Mouse (Mus musculus) hindbrain, embryonic 11.5 days (tissue): ENCODE results near the gene Rprd1b. TPM values are rescaled to one million over a fixed set of nuclear protein-coding genes. Genes with fewer than 3 reads are reported as not detected.

Experiments used
- ATAC-seq: fragments of 200-750 bp; cut with Nextera tagmentation; 2 replicates; pipeline ENCODE4 v1.8.0; 2017; ENCODE audit warnings: mild to moderate bottlenecking, moderate TSS enrichment, moderate library complexity; ENCODE audit not compliant: low FRiP score
- DNase-seq: peaks from one replicate; pipeline ENCODE4 v3.0.0-alpha.2; 2015; ENCODE audit warnings: low spot score
- H3K27ac ChIP-seq: fragments of 300-500 bp; sonication (generic); 2 replicates; pipeline ENCODE4 v1.5.1; 2014; ENCODE audit warnings: mild to moderate bottlenecking, low read depth, low read length
- H3K27me3 ChIP-seq: fragments of 300-500 bp; sonication (generic); 2 replicates; pipeline ENCODE4 v1.6.1; 2014; ENCODE audit warnings: mild to moderate bottlenecking, low read length, moderate library complexity, mixed read lengths; ENCODE audit not compliant: control insufficient read depth, insufficient read depth
- H3K36me3 ChIP-seq: fragments of 300-500 bp; sonication (generic); 2 replicates; pipeline ENCODE4 v1.6.1; 2014; ENCODE audit warnings: mild to moderate bottlenecking, low read length, moderate library complexity, mixed read lengths; ENCODE audit not compliant: control insufficient read depth, insufficient read depth
- H3K4me1 ChIP-seq: fragments of 300-500 bp; sonication (generic); replicated peaks from 2 replicates; pipeline ENCODE4 v1.6.1; 2014; ENCODE audit warnings: low read length, mixed read lengths; ENCODE audit not compliant: control insufficient read depth, insufficient read depth
- H3K4me2 ChIP-seq: fragments of 300-500 bp; sonication (generic); replicated peaks from 2 replicates; pipeline ENCODE4 v1.6.1; 2014; ENCODE audit warnings: mild to moderate bottlenecking, low read depth, low read length
- H3K4me3 ChIP-seq: fragments of 300-500 bp; sonication (generic); 2 replicates; pipeline ENCODE4 v1.5.1; 2014; ENCODE audit warnings: low read depth, low read length
- H3K9ac ChIP-seq: fragments of 300-500 bp; sonication (generic); 2 replicates; pipeline ENCODE4 v1.6.1; 2014; ENCODE audit warnings: low read depth, low read length
- H3K9me3 ChIP-seq: fragments of 300-500 bp; sonication (generic); 2 replicates; pipeline ENCODE4 v1.6.1; 2016; ENCODE audit warnings: low read length; ENCODE audit not compliant: control insufficient read depth
- WGBS: fragments of 180-500 bp; shearing (Covaris S2); extraction: QIAGEN DNeasy Blood & Tissue Kit; methylation state at CpG from one replicate; pipeline ENCODE4 v1.1.7; 2014; 5-methylcytosine and 5-hydroxymethylcytosine counted together
- polyA plus RNA-seq: library from polyadenylated mRNA; unstranded; fragments of >200 nt; fragmentation: Nextera tagmentation; extraction: Ambion mirVana; gene quantifications from 2 replicates; pipeline ENCODE4 v1.2.1, GENCODE M21; 2014

Gene Rprd1b
- 56.2 and 67.4 TPM in 2 replicates for polyA plus RNA-seq

GRCm38 (mm10) chr2:158028354-158028863 lies at the start of gene Rprd1b, which contains the start of gene Tti1:
Rprd1b (plus strand) TSS chr2:158028497.
Tti1 (minus strand) TSS chr2:158028433.
- ATAC-seq (peak; percentile 95), DNase-seq (peak; percentile 98)
- no peaks in the 10 kb centered on the region for H3K27me3 ChIP-seq
- H3K4me2 ChIP-seq = peak within 1 kb of the TSS; percentile 80
- H3K9me3 ChIP-seq = no peaks in the 10 kb centered on the region
- H3K36me3 ChIP-seq = no peaks in the 10 kb centered on the region
- peak within 1 kb of the TSS; percentile 84 for H3K4me3 ChIP-seq
- peak within 1 kb of the TSS; percentile 95 for H3K9ac ChIP-seq
- peak within 1 kb of the TSS; percentile 86 for H3K27ac ChIP-seq
- H3K4me1 ChIP-seq = peaks cover 4% of the 10 kb centered on the region
- WGBS = under 1% methylated on average over 52 of the region's 52 CpGs

GRCm38 (mm10) chr2:157979241-157979640 lies 49.1 kb upstream of the Rprd1b start:
- Histone ChIP-seq H3K4me3 (no peak overlapping the region), H3K4me1 (peaks cover 10% of the 10 kb centered on the region; the same call in 1 of the 2 replicates), H3K9me3 (no peaks in the 10 kb centered on the region), H3K4me2 (no peak overlapping the region), H3K27ac (no peak overlapping the region), H3K36me3 (no peaks in the 10 kb centered on the region; the same call in 1 of the 2 replicates), H3K27me3 (no peaks in the 10 kb centered on the region), H3K9ac (no peak overlapping the region)
- ATAC-seq (no peak), DNase-seq (no peak)
- 62% methylated on average over 5 of the region's 5 CpGs for WGBS

DNA sequence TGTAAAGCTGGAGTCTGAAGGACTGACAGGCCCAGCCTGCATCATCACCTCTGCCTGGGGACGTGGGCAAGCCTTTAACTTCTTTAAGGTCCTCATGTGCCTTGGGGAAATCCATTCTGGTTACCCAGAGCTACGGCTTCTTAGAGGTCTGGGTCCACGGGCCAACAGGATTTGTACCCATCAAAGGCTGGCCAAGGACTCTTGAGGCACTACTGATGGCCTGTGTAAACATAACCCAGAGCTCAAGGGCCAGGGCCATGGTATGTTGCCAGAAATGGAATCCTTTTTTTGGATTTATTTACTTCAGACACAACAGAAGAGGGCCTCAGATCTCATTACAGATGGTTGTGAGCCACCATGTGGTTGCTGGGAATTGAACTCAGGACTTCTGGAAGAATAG lies 45.6 kb upstream of the Rprd1b start:
- Histone ChIP-seq H3K4me3 (no peak overlapping the region), H3K9me3 (no peaks in the 10 kb centered on the region), H3K27ac (no peak overlapping the region), H3K4me1 (no peaks in the 10 kb centered on the region; the same call in 1 of the 2 replicates), H3K27me3 (no peaks in the 10 kb centered on the region), H3K4me2 (no peak overlapping the region), H3K9ac (no peak overlapping the region), H3K36me3 (no peaks in the 10 kb centered on the region; the same call in 1 of the 2 replicates)
- DNase-seq = no peak
- ATAC-seq = no peak
- 90% methylated on average over 3 of the region's 3 CpGs for WGBS

DNA sequence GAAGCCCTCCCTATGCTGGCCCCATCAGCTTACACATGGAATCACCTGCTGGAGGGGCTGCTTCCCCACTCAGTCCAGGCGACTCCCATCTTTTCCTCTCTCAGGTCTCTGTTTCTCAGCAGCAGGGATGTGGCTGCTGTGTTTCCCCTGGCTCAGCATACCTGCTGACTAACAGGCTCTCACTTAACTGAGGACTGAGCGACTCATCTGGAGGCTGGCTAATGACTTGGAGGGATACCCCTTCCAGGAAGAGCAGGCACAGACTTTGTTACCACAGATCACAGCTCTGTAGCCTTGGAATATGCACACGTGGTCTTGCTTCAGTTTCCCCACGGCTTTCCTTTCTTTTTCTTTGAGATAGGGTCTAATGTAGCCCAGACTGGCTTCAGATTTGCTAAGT lies 45.0 kb upstream of the Rprd1b start:
- 90% methylated on average over 4 of the region's 4 CpGs for WGBS

GRCm38 (mm10) chr2:157985611-157986010 lies 42.7 kb upstream of the Rprd1b start:
- H3K4me3 ChIP-seq = no peak overlapping the region
- H3K9me3 ChIP-seq = no peaks in the 10 kb centered on the region
- no peaks in the 10 kb centered on the region; the same call in 1 of the 2 replicates for H3K36me3 ChIP-seq
- H3K27ac ChIP-seq = no peak overlapping the region
- WGBS = 86% methylated on average over 4 of the region's 4 CpGs
- no peak overlapping the region for H3K4me2 ChIP-seq
- DNase-seq (no peak), ATAC-seq (no peak)
- H3K9ac ChIP-seq = no peak overlapping the region
- H3K27me3 ChIP-seq = no peaks in the 10 kb centered on the region
- H3K4me1 ChIP-seq = peaks cover 2% of the 10 kb centered on the region; the same call in 1 of the 2 replicates

More for the DNA sequence above, 45.0 kb upstream of the Rprd1b start:
- ATAC-seq (no peak), DNase-seq (no peak)
- no peaks in the 10 kb centered on the region; the same call in 1 of the 2 replicates for H3K4me1 ChIP-seq
- H3K27me3 ChIP-seq = no peaks in the 10 kb centered on the region
- no peaks in the 10 kb centered on the region; the same call in 1 of the 2 replicates for H3K36me3 ChIP-seq
- no peak overlapping the region for H3K4me3 ChIP-seq
- no peak overlapping the region for H3K9ac ChIP-seq
- H3K9me3 ChIP-seq = no peaks in the 10 kb centered on the region
- H3K27ac ChIP-seq = no peak overlapping the region
- no peak overlapping the region for H3K4me2 ChIP-seq

- no peaks in the 10 kb centered on the region; the same call in 1 of the 2 replicates for H3K36me3 ChIP-seq
- no peak overlapping the region for H3K4me2 ChIP-seq
- WGBS = 85% methylated on average over 6 of the region's 6 CpGs
- no peaks in the 10 kb centered on the region for H3K9me3 ChIP-seq
- H3K4me1 ChIP-seq = peaks cover 2% of the 10 kb centered on the region; the same call in 1 of the 2 replicates
- DNase-seq (no peak), ATAC-seq (no peak)
- no peak overlapping the region for H3K27ac ChIP-seq
- H3K4me3 ChIP-seq = no peak overlapping the region
- no peaks in the 10 kb centered on the region for H3K27me3 ChIP-seq
- no peak overlapping the region for H3K9ac ChIP-seq
Measured at GRCm38 (mm10) chr2:157986235-157986634, 42.1 kb upstream of the Rprd1b start.

DNA sequence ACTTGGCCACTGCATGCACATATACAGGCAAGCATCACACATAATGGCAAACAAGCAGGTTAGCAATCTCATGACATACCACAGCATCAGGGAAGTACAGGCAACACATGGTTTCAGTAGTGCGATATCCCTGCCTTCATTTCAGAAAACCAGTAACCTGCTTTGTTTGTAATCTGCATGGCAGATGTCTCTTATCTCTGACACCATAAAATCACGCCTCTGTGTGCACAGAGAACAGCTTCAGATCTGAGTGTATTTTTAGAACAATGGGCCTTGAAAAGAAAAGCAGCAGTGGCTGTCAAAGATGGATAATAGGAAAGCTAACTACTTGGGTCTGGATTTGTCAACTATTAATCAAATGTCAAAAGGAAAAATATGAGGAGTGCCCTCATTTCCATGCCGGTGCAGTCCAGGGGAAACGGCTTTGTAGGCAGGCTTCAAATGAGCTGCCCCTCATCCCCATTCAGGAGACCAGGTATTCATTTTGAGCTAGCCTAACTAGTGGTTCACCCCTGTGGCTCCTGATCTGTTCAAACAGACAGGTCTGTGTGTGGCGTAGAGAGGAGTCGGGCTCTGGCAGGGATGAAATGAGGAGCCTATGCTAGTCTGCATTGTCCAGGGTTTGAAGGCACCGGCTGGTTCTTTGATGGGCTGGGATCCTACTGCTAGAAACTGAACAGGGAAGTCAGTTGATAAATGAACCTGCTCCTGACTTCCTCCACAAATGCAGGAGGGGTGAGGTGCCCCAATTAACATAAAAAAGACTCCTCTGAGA lies 39.7 kb upstream of the Rprd1b start:
- Histone ChIP-seq H3K36me3 (no peaks in the 10 kb centered on the region), H3K27ac (peak overlapping the region; percentile 12; the same call in 1 of the 2 replicates), H3K4me1 (peaks cover 2% of the 10 kb centered on the region; the same call in 1 of the 2 replicates), H3K9me3 (no peaks in the 10 kb centered on the region), H3K27me3 (no peaks in the 10 kb centered on the region), H3K4me3 (no peak overlapping the region), H3K4me2 (no peak overlapping the region), H3K9ac (no peak overlapping the region)
- WGBS = 55% methylated on average over 7 of the region's 7 CpGs
- DNase-seq = peak; percentile 1
- no peak for ATAC-seq

GRCm38 (mm10) chr2:157989946-157990345 lies 38.4 kb upstream of the Rprd1b start:
- Histone ChIP-seq H3K36me3 (0 out of 2 replicates have a peak, but pooled peaks cover 3% of the 10 kb centered on the region), H3K27ac (no peak overlapping the region), H3K9ac (no peak overlapping the region), H3K27me3 (no peaks in the 10 kb centered on the region), H3K4me1 (peaks cover 2% of the 10 kb centered on the region; the same call in 1 of the 2 replicates), H3K4me2 (no peak overlapping the region), H3K4me3 (no peak overlapping the region), H3K9me3 (no peaks in the 10 kb centered on the region)
- 78% methylated on average over 2 of the region's 2 CpGs for WGBS
- ATAC-seq = no peak
- DNase-seq = peak; percentile 39
